ENCODE assay signal across 8 mouse cellular contexts in the genomic region with DNA sequence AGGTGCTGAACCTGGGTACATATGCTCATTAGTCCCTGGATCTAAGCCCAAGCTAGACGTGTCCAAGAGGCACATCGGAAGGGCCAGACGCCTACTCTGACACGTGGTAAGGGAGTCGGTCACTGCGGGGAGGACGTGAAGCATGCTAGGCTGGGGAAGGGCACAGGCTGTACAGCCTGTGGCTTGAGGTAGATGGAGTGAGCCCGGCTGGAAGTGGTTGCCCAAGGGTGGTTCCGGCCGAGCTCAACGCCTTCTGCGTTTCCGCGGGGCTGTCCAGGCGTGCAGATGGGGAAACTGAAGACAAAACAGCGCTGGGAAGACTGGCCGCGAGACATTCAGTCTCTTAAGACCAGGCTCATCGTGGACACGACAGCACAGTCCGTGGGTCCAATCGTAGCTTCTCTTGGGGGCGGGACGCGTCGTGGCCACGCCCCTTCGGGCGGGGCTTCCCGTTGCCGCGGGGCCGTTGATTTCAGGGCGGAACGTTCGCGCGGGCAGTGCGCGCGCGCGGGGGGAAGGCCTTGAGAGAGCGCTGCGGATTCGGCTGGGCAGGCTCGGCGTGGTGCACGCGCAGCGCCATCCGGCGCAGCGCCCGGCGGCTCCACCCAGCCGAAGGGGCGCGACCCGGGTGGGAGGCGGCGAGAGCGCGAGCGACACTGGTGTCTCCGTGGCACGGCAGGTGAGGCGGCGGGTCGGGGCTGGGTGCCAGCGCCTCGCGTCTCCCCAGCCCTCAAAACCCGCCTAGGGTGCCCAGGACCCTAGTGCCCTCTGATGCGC. TPM values are rescaled to one million over a fixed set of nuclear protein-coding genes. Genes with fewer than 3 reads are reported as not detected.
A peak's percentile ranks its signal among the peaks of the same experiment; 100 is the strongest.
DNase-seq lines count a peak whose midpoint lies in the region; ATAC-seq lines count a peak whose summit lies in the region.

No protein-coding gene starts in this region.

- H3K27me3 ChIP-seq in hindbrain, embryonic 13.5 days: peaks cover 8% of the 10 kb centered on the region; the same call in 1 of the 2 replicates

- H3K36me3 ChIP-seq in hindbrain, embryonic 13.5 days: no peaks in the 10 kb centered on the region

- H3K4me2 ChIP-seq in hindbrain, embryonic 13.5 days: peak overlapping the region; percentile 77

- H3K4me3 ChIP-seq in hindbrain, embryonic 13.5 days: peak overlapping the region; percentile 68

- H3K4me1 ChIP-seq in hindbrain, embryonic 13.5 days (replicated peaks): peaks cover 36% of the 10 kb centered on the region

- WGBS in hindbrain, embryonic 13.5 days: under 1% methylated on average over 63 of the region's 75 CpGs

- peak overlapping the region; percentile 87 for H3K9ac ChIP-seq in hindbrain, embryonic 13.5 days

- peak overlapping the region; percentile 77 for H3K27ac ChIP-seq in hindbrain, embryonic 13.5 days

- no peaks in the 10 kb centered on the region for H3K9me3 ChIP-seq in hindbrain, embryonic 13.5 days

- peak; percentile 99 for DNase-seq in Muller cell, postnatal 12 days (ENCODE audit: inconsistent ontology term)
- peak; percentile 97 for DNase-seq in cerebellum, adult 9-11 months
- peak; percentile 97 to 98 for DNase-seq in frontal cortex, postnatal 10 days (ENCODE audit: low spot score in 2 of 2)
- peak; percentile 91 to 96 for DNase-seq in layer of hippocampus, postnatal 25 days (ENCODE audit: extremely low spot score in 1 of 2, low spot score in 1 of 2)
- peak; percentile 97 for DNase-seq in lung, postnatal 25 days (ENCODE audit: low spot score)
- peak; percentile 99 for DNase-seq in retina, embryonic 14.5 days (ENCODE audit: low spot score)
- DNase-seq in thymus, postnatal 4 days: peak; percentile 98

- ATAC-seq in hindbrain, embryonic 13.5 days (ENCODE audit: low FRiP score): peak; percentile 96

RNA-seq across cellular contexts. Expression of a gene that starts 8.0 kb away (rescaled TPM):
- 26.7 and 30.4 TPM in 2 replicates for polyA plus RNA-seq in hindbrain, embryonic 13.5 days (2015; fragmentation: Nextera tagmentation; extraction: Ambion mirVana)
- 10 to 100 TPM; 29.6 to 31.6 TPM for total RNA-seq in layer of hippocampus, postnatal 25 days (2021)

RNA-seq across cellular contexts. Expression of a gene that starts 19.8 kb away (rescaled TPM):
- polyA plus RNA-seq in hindbrain, embryonic 13.5 days (2015; fragmentation: Nextera tagmentation; extraction: Ambion mirVana): 0.26 and 0.66 TPM in 2 replicates
- total RNA-seq in layer of hippocampus, postnatal 25 days (2021): not detected

RNA-seq across cellular contexts. Expression of a gene that starts 48.4 kb away (rescaled TPM):
- 17.7 and 18.4 TPM in 2 replicates for polyA plus RNA-seq in hindbrain, embryonic 13.5 days (2015; fragmentation: Nextera tagmentation; extraction: Ambion mirVana)
- 10 to 100 TPM; 80.6 to 99.0 TPM for total RNA-seq in layer of hippocampus, postnatal 25 days (2021)

Comparison
In these comparisons a context has a peak if more than half of its experiments do, and no peak if none do; other contexts are left out.
1. Peak in every context shown above with its lines: DNase-seq, ATAC-seq, H3K4me3 ChIP-seq and H3K27ac ChIP-seq.